Mouse (Mus musculus): ENCODE data around the gene Ddah1. TPM values are rescaled to one million over a fixed set of nuclear protein-coding genes. Genes with fewer than 3 reads are reported as not detected.

The Ddah1 gene
- polyA plus RNA-seq, 2 experiments from 2014 or later: not detected

GRCm38 (mm10) chr3:145764416-145764815 is 5.9 kb downstream of the Ddah1 start:
- no peak for ATAC-seq

- ATAC-seq: no peak
These were observed 10.0 kb downstream of the Ddah1 start for GRCm38 (mm10) chr3:145768439-145768838.

- no peak for ATAC-seq
These were observed 14.9 kb downstream of the Ddah1 start for GRCm38 (mm10) chr3:145773384-145773783.

GRCm38 (mm10) chr3:145774336-145774735 is 15.9 kb downstream of the Ddah1 start:
- ATAC-seq: no peak

- no peak for ATAC-seq
These were observed 16.8 kb downstream of the Ddah1 start for GRCm38 (mm10) chr3:145775236-145775635.

- no peak for ATAC-seq
These were observed 17.4 kb downstream of the Ddah1 start for GRCm38 (mm10) chr3:145775862-145776261.

GRCm38 (mm10) chr3:145777006-145777405 is 18.5 kb downstream of the Ddah1 start:
- ATAC-seq: no peak

GRCm38 (mm10) chr3:145778406-145778922 is 20.0 kb downstream of the Ddah1 start:
- ATAC-seq: no peak

- no peak for ATAC-seq
These were observed 21.0 kb downstream of the Ddah1 start for GRCm38 (mm10) chr3:145779279-145779973.

GRCm38 (mm10) chr3:145780784-145781442 is 22.4 kb downstream of the Ddah1 start:
- no peak for ATAC-seq

GRCm38 (mm10) chr3:145785244-145785643 is 26.8 kb downstream of the Ddah1 start:
- ATAC-seq: no peak

GRCm38 (mm10) chr3:145787303-145787702 is 28.8 kb downstream of the Ddah1 start:
- no peak for ATAC-seq

GRCm38 (mm10) chr3:145789114-145789513 is 30.6 kb downstream of the Ddah1 start:
- ATAC-seq: no peak

- ATAC-seq: no peak
These were observed 31.8 kb downstream of the Ddah1 start for GRCm38 (mm10) chr3:145790233-145790632.

- ATAC-seq: no peak
These were observed 32.2 kb downstream of the Ddah1 start for GRCm38 (mm10) chr3:145790709-145791108.

- no peak for ATAC-seq
These were observed 35.9 kb downstream of the Ddah1 start for GRCm38 (mm10) chr3:145794355-145794754.

GRCm38 (mm10) chr3:145795896-145796295 is 37.4 kb downstream of the Ddah1 start:
- ATAC-seq: no peak

- ATAC-seq: no peak
These were observed 39.6 kb downstream of the Ddah1 start for GRCm38 (mm10) chr3:145798042-145798441.

- ATAC-seq: no peak
These were observed 40.3 kb downstream of the Ddah1 start for GRCm38 (mm10) chr3:145798751-145799188.

GRCm38 (mm10) chr3:145799365-145799764 is 40.9 kb downstream of the Ddah1 start:
- no peak for ATAC-seq

- no peak for ATAC-seq
These were observed 43.6 kb downstream of the Ddah1 start for GRCm38 (mm10) chr3:145802106-145802505.

GRCm38 (mm10) chr3:145805848-145806247 is 47.4 kb downstream of the Ddah1 start:
- no peak for ATAC-seq

- no peak for ATAC-seq
These were observed 48.0 kb downstream of the Ddah1 start for GRCm38 (mm10) chr3:145806502-145806901.

GRCm38 (mm10) chr3:145816807-145817206 is 58.3 kb downstream of the Ddah1 start:
- ATAC-seq: no peak
